Comparison of ENCODE assay signal across 12 mouse cellular contexts in the genomic region with DNA sequence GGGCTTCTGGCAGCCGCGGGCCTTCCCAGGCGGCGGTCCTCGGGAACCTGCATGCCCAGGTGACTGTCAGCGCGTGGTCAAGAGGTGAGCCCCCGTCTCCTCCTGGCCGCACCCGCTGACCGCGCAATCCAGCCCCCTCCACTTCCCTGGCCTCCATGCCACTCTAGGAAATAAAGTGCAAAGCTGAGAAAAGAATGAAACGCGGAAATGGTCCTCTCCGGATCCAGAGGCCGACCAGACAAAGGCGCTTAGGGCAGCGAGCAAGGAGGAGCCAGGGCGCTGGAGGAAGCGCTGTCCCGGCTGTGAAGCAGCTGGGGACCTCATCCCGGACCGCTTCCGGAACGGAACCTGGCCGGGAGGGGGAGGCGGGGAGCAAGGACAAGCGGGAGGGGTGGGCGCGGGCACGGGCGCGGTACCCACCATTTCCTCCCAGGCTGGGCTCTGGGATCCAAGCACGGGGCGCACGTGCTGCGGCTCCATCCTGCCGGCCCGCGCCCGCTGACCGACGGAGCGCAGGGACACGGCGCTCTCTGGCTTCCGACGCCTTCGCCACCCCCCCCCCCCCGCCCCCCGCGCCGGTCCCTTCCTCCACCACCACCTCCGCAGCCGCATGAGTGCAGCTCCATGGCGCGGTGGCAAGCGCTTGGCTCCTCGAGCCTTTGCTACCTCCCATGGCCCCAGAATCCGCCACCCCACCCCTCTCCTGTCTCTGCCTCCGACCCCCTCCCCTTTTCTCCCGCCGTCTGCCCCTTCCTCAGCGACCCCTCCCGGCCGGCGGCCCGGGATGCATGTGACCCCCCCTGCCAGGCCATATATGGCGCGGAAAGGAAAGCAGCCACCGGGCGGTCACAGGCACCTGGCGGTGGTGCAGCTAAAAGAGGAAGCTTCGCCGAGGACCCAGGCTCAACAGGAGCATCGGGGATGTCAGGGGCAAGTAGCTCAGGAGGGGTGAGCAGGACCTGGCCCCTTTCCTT. TPM values are rescaled to one million over a fixed set of nuclear protein-coding genes. Genes with fewer than 3 reads are reported as not detected.
DNase-seq lines count a peak whose midpoint lies in the region; ATAC-seq and TF ChIP-seq lines count a peak whose summit lies in the region.
"Not testable (repeated sequence)": the region's sequence is repeated elsewhere in the genome, so short reads cannot be mapped to it uniquely, and the experiment has no call there.
"Had no signal": no experiment of that assay in that cellular context is flagged by ENCODE, and none has a peak within 500 bp of the region (broad histone marks: within the 10 kb centered on the region; RNA-seq: fewer than 3 reads in every experiment).

No protein-coding gene starts in this region.

- DNase-seq in forebrain, embryonic 10.5 days (ENCODE audit: extremely low spot score, low spot score), result peak; percentile 21
- DNase-seq in layer of hippocampus, postnatal 10 days (ENCODE audit: low spot score in 2 of 2), result peak; percentile 4 to 18
- peak; percentile 5 to 16 for DNase-seq in thymus, postnatal 36 days

- H3K4me2 ChIP-seq in heart, embryonic 12.5 days, result peak overlapping the region; percentile 79
- peak overlapping the region; percentile 59 for H3K4me2 ChIP-seq in hindbrain, embryonic 16.5 days (ENCODE audit: low read length)
- H3K4me2 ChIP-seq in lung, embryonic 15.5 days, result peak overlapping the region; percentile 64
- H3K4me2 ChIP-seq in neural tube, embryonic 14.5 days (ENCODE audit: low read depth, low read length), result peak overlapping the region; percentile 45

- not testable (repeated sequence) for H3K9me3 ChIP-seq in forebrain, embryonic 10.5 days; heart, embryonic 12.5 days (replicated peaks); hindbrain, embryonic 16.5 days (ENCODE audit: control insufficient read depth, low read length); lung, embryonic 15.5 days; neural tube, embryonic 14.5 days (ENCODE audit: control insufficient read depth, low read length)

- ATAC-seq in heart, embryonic 12.5 days (ENCODE audit: insufficient number of reproducible peaks, low FRiP score); hindbrain, embryonic 16.5 days; lung, embryonic 15.5 days (ENCODE audit: borderline replicate concordance, extremely low read depth, low FRiP score, low TSS enrichment); neural tube, embryonic 14.5 days (ENCODE audit: low read depth): not testable (repeated sequence)

- WGBS in forebrain, embryonic 10.5 days, result under 1% methylated on average over 27 of the region's 76 CpGs
- WGBS in heart, embryonic 12.5 days, result under 1% methylated on average over 43 of the region's 76 CpGs
- WGBS in hindbrain, embryonic 16.5 days, result under 1% methylated on average over 26 of the region's 76 CpGs
- 0% methylated on average over 45 of the region's 76 CpGs for WGBS in lung, embryonic 15.5 days
- under 1% methylated on average over 24 of the region's 76 CpGs for WGBS in neural tube, embryonic 14.5 days

- not testable (repeated sequence) for H3K27me3 ChIP-seq in forebrain, embryonic 10.5 days (ENCODE audit: poor library complexity, severe bottlenecking); heart, embryonic 12.5 days (replicated peaks); hindbrain, embryonic 16.5 days (replicated peaks; ENCODE audit: control insufficient read depth, insufficient read depth, low read length); lung, embryonic 15.5 days; neural tube, embryonic 14.5 days (ENCODE audit: control insufficient read depth, insufficient read depth, low read length)

- TF ChIP-seq CTCF in bone marrow macrophage, adult 2 months (IDR thresholded peaks at IDR 0.05; ENCODE audit: low read depth, low read length), result not testable (repeated sequence)

- H3K4me1 ChIP-seq in bone marrow macrophage, adult 2 months (ENCODE audit: control insufficient read depth, insufficient read depth, low read length); forebrain, embryonic 10.5 days; heart, embryonic 12.5 days (replicated peaks); hindbrain, embryonic 16.5 days (ENCODE audit: control insufficient read depth, insufficient read depth, low read depth, low read length); lung, embryonic 15.5 days; neural tube, embryonic 14.5 days (ENCODE audit: control insufficient read depth, insufficient read depth, low read length): not testable (repeated sequence)

- H3K9ac ChIP-seq in heart, embryonic 12.5 days; lung, embryonic 15.5 days; neural tube, embryonic 14.5 days (replicated peaks; ENCODE audit: low read depth, low read length): not testable (repeated sequence)
- H3K9ac ChIP-seq in hindbrain, embryonic 16.5 days (ENCODE audit: low read depth, low read length), result peak overlapping the region; percentile 61

- not testable (repeated sequence) for H3K27ac ChIP-seq in bone marrow macrophage, adult 2 months (ENCODE audit: insufficient read depth, low read depth, low read length); heart, embryonic 12.5 days (ENCODE audit: poor library complexity, severe bottlenecking); hindbrain, embryonic 16.5 days (ENCODE audit: low read depth, low read length); lung, embryonic 15.5 days; neural tube, embryonic 14.5 days (ENCODE audit: low read depth, low read length)
- H3K27ac ChIP-seq in forebrain, embryonic 10.5 days, result peak overlapping the region; percentile 81

- not testable (repeated sequence) for H3K36me3 ChIP-seq in forebrain, embryonic 10.5 days (replicated peaks); heart, embryonic 12.5 days; hindbrain, embryonic 16.5 days (ENCODE audit: control insufficient read depth, insufficient read depth, low read length); lung, embryonic 15.5 days; neural tube, embryonic 14.5 days (ENCODE audit: control insufficient read depth, insufficient read depth, low read length)

- H3K4me3 ChIP-seq in bone marrow macrophage, adult 2 months (ENCODE audit: insufficient read depth, low read length), result peak overlapping the region; percentile 11; the same call in 1 of the 2 replicates
- H3K4me3 ChIP-seq in forebrain, embryonic 10.5 days, result peak overlapping the region; percentile 53
- H3K4me3 ChIP-seq in heart, embryonic 12.5 days, result peak overlapping the region; percentile 52
- peak overlapping the region; percentile 44 for H3K4me3 ChIP-seq in hindbrain, embryonic 16.5 days (ENCODE audit: low read length)
- peak overlapping the region; percentile 33 for H3K4me3 ChIP-seq in lung, embryonic 15.5 days
- H3K4me3 ChIP-seq in neural tube, embryonic 14.5 days (ENCODE audit: low read depth, low read length), result peak overlapping the region; percentile 30

- not testable (repeated sequence) for TF ChIP-seq POLR2A in bone marrow macrophage, adult 2 months (IDR thresholded peaks at IDR 0.05; ENCODE audit: borderline replicate concordance, low read depth, low read length)

RNA-seq across cellular contexts. Expression of a gene that starts 14.6 kb away (rescaled TPM):
- polyA plus RNA-seq in bone marrow macrophage, adult 2 months (2012; ENCODE audit: insufficient read depth, insufficient read length, missing spikeins), result not detected in 2 replicates
- not detected in 2 replicates for polyA plus RNA-seq in forebrain, embryonic 10.5 days (2016; fragmentation: Nextera tagmentation; extraction: Ambion mirVana)
- polyA plus RNA-seq in heart, embryonic 12.5 days (2016; fragmentation: Nextera tagmentation; extraction: Ambion mirVana), result not detected in 2 replicates
- not detected in 2 replicates for polyA plus RNA-seq in hindbrain, embryonic 16.5 days (2015; fragmentation: Nextera tagmentation; extraction: Ambion mirVana)
- not detected for total RNA-seq in layer of hippocampus, postnatal 10 days (2021)
- not detected in 2 replicates for polyA plus RNA-seq in lung, embryonic 15.5 days (2015; fragmentation: Nextera tagmentation; extraction: Ambion mirVana)
- polyA plus RNA-seq in neural tube, embryonic 14.5 days (2014; fragmentation: Nextera tagmentation; extraction: Ambion mirVana), result not detected in 2 replicates
- total RNA-seq: granulocyte monocyte progenitor cell, adult 5-6 weeks; layer of hippocampus, postnatal 36 days had no signal
- polyA plus RNA-seq: CD4-positive, CD25-positive, alpha-beta regulatory T cell, adult 4 months; macrophage had no signal
